ENCODE assay signal across 1 mouse cellular context in the genomic region with DNA sequence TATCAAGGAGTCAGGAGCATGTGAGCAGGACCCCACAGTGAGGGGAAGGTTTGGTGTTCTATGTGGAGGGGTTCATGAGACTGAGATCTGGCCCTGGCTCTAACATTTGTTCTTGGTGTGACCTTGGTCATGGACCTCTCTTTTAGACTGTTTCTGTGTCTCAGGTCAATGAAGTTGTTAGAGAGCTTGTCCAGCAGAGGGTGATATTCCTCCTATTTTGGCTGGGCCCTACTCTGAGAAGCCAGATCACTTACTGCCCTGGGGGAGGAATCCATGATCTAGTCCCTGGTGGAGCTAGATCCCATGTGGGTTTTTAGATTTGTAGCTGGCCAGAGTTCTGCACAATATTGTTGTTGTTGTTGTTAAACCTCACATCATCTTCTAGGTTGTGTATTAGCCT.
TF ChIP-seq lines count a peak whose summit lies in the region.

No protein-coding gene starts in this region.

TF ChIP-seq in CH12.LX, 34 proteins besides CTCF, POLR2A, EP300 and RAD21 (continued from another document):
- no peak for TF ChIP-seq CHD2 (IDR thresholded peaks at IDR 0.05; ENCODE audit: low read length)
- no peak for TF ChIP-seq MAZ (IDR thresholded peaks at IDR 0.05; ENCODE audit: low read depth, low read length)
- no peak for TF ChIP-seq BHLHE40 (IDR thresholded peaks at IDR 0.05; ENCODE audit: low read depth, low read length)
- no peak for TF ChIP-seq MXI1 (IDR thresholded peaks at IDR 0.05; ENCODE audit: low read depth, low read length)
- 0 out of 2 replicates have a peak, but pooled peaks have one; percentile 13 for TF ChIP-seq NRF1 (IDR thresholded peaks at IDR 0.05; ENCODE audit: low read depth, low read length)
- TF ChIP-seq IRF4 (IDR thresholded peaks at IDR 0.05; ENCODE audit: low read depth, low read length): peak; percentile 61; the same call in 1 of the 2 replicates
- peak; percentile 38; the same call in 1 of the 2 replicates for TF ChIP-seq NELFE (IDR thresholded peaks at IDR 0.05; ENCODE audit: low read depth, low read length)
- no peak for TF ChIP-seq ETS1 (conservative IDR thresholded peaks at IDR 0.05; ENCODE audit: low read depth, low read length)
- TF ChIP-seq TCF12 (IDR thresholded peaks at IDR 0.05; ENCODE audit: low read depth, low read length): no peak
- no peak for TF ChIP-seq TBP (conservative IDR thresholded peaks at IDR 0.05; ENCODE audit: low read depth, low read length)
- no peak for TF ChIP-seq ZNF384 (IDR thresholded peaks at IDR 0.05; ENCODE audit: low read depth, low read length)
- no peak for TF ChIP-seq MYC (IDR thresholded peaks at IDR 0.05; ENCODE audit: low read depth, low read length)
